13 mouse cellular contexts compared by ENCODE assay signal in the genomic region with DNA sequence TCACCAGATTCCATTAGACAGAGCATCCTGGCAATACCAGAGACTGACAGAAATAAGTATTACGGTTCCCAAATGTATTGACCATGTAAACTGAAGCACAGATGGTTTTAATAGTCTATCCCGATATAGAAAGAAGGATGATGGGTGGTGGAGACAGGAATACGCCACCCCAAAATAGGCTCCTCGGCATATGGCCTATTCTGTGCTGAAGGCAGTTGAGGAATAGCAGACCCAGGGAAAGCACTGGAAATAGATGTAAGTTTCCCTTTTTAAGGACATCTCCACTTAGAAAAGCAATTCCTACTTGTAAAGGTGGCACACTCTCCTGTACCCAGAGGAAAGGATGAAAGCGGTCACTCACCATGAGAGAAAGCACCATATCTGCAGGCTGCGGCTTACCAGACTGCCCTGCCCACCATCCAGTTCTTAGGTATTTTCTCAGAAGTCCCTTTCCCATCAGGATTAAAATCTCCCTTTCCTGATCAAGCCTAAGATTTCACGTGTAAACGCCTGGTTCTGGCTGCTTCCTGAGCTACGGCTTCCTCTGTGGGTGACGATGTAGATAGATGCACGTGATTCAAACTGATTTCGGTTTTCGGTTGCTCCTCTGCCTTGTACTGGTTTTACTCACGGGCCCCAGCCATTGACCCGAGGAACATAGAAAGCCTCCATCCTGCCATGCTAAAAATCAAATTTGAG. TPM values are rescaled to one million over a fixed set of nuclear protein-coding genes. Genes with fewer than 3 reads are reported as not detected.
DNase-seq lines count a peak whose midpoint lies in the region; ATAC-seq and TF ChIP-seq lines count a peak whose summit lies in the region.
"Had no signal": no experiment of that assay in that cellular context is flagged by ENCODE, and none has a peak within 500 bp of the region (broad histone marks: within the 10 kb centered on the region; RNA-seq: fewer than 3 reads in every experiment).

No protein-coding gene starts in this region.

- no peak overlapping the region for H3K9ac ChIP-seq in CH12.LX (ENCODE audit: insufficient read depth, low read depth)
- no peak overlapping the region for H3K9ac ChIP-seq in midbrain, embryonic 14.5 days (replicated peaks; ENCODE audit: low read length)
- H3K9ac ChIP-seq: hindbrain, embryonic 15.5 days; neural tube, embryonic 15.5 days had no signal

- in situ Hi-C loops in CH12.LX (cut with MboI; ENCODE audit: low pct_ligation_motif_present, low pct_unique_long_range_greater_than_20kb, low sequenced_read_pairs), result no loop called here

- no peak overlapping the region for H3K4me3 ChIP-seq in CH12.LX (replicated peaks in 1 of 3; ENCODE audit: low read depth in 2 of 3, low read length in 2 of 3, poor library complexity in 1 of 3)
- no peak overlapping the region for H3K4me3 ChIP-seq in cortical plate, adult 2 months (ENCODE audit: insufficient read depth, low read length)
- no peak overlapping the region for H3K4me3 ChIP-seq in midbrain, embryonic 14.5 days (replicated peaks; ENCODE audit: low read depth, low read length)
- H3K4me3 ChIP-seq: hindbrain, embryonic 15.5 days; neural tube, embryonic 15.5 days had no signal

- H3K27me3 ChIP-seq in CH12.LX (replicated peaks), result no peaks in the 10 kb centered on the region
- no peaks in the 10 kb centered on the region for H3K27me3 ChIP-seq in midbrain, embryonic 14.5 days (ENCODE audit: control insufficient read depth, insufficient read depth, low read length)
- H3K27me3 ChIP-seq: hindbrain, embryonic 15.5 days; neural tube, embryonic 15.5 days had no signal

- no peak for TF ChIP-seq RAD21 in CH12.LX (IDR thresholded peaks at IDR 0.05; ENCODE audit: low read depth, low read length)

- no peak for TF ChIP-seq CTCF in CH12.LX (conservative IDR thresholded peaks at IDR 0.05 in 1 of 2, IDR thresholded peaks at IDR 0.05 in 1 of 2; ENCODE audit: low read depth in 2 of 2, low read length in 2 of 2)
- TF ChIP-seq CTCF in cortical plate, adult 2 months (IDR thresholded peaks at IDR 0.05; ENCODE audit: extremely low read depth, insufficient read depth, low read length), result no peak

- H3K79me2 ChIP-seq in CH12.LX (replicated peaks; ENCODE audit: control insufficient read depth, extremely low read depth, insufficient read depth, poor library complexity, severe bottlenecking), result no peaks in the 10 kb centered on the region

- dilution Hi-C loops in CH12.LX (cut with MboI; ENCODE audit: extremely low pct_ligation_motif_present, extremely low pct_unique_long_range_greater_than_20kb, low sequenced_read_pairs), result no loop called here

- no peak overlapping the region for H3K27ac ChIP-seq in CH12.LX (ENCODE audit: insufficient read depth, low read depth)
- peak overlapping the region; percentile 39 for H3K27ac ChIP-seq in cortical plate, adult 2 months (ENCODE audit: insufficient read depth, low read length)
- H3K27ac ChIP-seq in midbrain, embryonic 14.5 days (replicated peaks; ENCODE audit: low read depth, low read length), result no peak overlapping the region
- H3K27ac ChIP-seq: hindbrain, embryonic 15.5 days; macrophage; neural tube, embryonic 15.5 days had no signal

- H3K36me3 ChIP-seq in CH12.LX (replicated peaks in 1 of 2; ENCODE audit: control insufficient read depth in 1 of 2, insufficient read depth in 1 of 2, low read length in 1 of 2), result no peaks in the 10 kb centered on the region
- H3K36me3 ChIP-seq in midbrain, embryonic 14.5 days (ENCODE audit: control insufficient read depth, insufficient read depth, low read length), result no peaks in the 10 kb centered on the region
- H3K36me3 ChIP-seq: hindbrain, embryonic 15.5 days; neural tube, embryonic 15.5 days had no signal

- no peaks in the 10 kb centered on the region for H3K4me1 ChIP-seq in CH12.LX (ENCODE audit: control insufficient read depth in 1 of 2, insufficient read depth in 2 of 2)
- peaks cover 12% of the 10 kb centered on the region for H3K4me1 ChIP-seq in cortical plate, adult 2 months (ENCODE audit: control insufficient read depth, insufficient read depth, low read length)
- H3K4me1 ChIP-seq in midbrain, embryonic 14.5 days (ENCODE audit: control insufficient read depth, insufficient read depth, low read length), result no peaks in the 10 kb centered on the region

- ATAC-seq in frontal cortex, adult (ENCODE audit: low TSS enrichment), result peak; percentile 89
- no peak for ATAC-seq in midbrain, embryonic 14.5 days (ENCODE audit: low FRiP score, low TSS enrichment)

- no peak for DNase-seq in frontal cortex, postnatal 10 days (ENCODE audit: low spot score in 2 of 2)
- DNase-seq in CH12.LX (ENCODE audit: extremely low read depth), result no peak
- DNase-seq in midbrain, embryonic 14.5 days, result peak; percentile 7
- no peak for DNase-seq in lung, postnatal 14 days
- no peak for DNase-seq in lung, postnatal 4 days
- DNase-seq: adrenal gland, adult 2 months; cerebellum, adult 2 months; thymus, postnatal 4 days had no signal

- no peak for TF ChIP-seq POLR2A in CH12.LX (IDR thresholded peaks at IDR 0.05; ENCODE audit: low read depth, low read length)
- TF ChIP-seq POLR2A in cortical plate, adult 2 months (IDR thresholded peaks at IDR 0.05; ENCODE audit: extremely low read depth, insufficient read depth, low read length), result no peak

- H3K9me3 ChIP-seq in CH12.LX (replicated peaks; ENCODE audit: low read length), result no peaks in the 10 kb centered on the region
- no peaks in the 10 kb centered on the region for H3K9me3 ChIP-seq in midbrain, embryonic 14.5 days (ENCODE audit: control insufficient read depth, low read length)
- H3K9me3 ChIP-seq: hindbrain, embryonic 15.5 days; neural tube, embryonic 15.5 days had no signal

- 49% methylated on average over 15 of the region's 15 CpGs for WGBS in midbrain, embryonic 14.5 days

- no peak for TF ChIP-seq EP300 in CH12.LX (IDR thresholded peaks at IDR 0.05; ENCODE audit: low read length)

- peak overlapping the region; percentile 50; the same call in 1 of the 2 replicates for H3K4me2 ChIP-seq in CH12.LX (ENCODE audit: insufficient read depth, low read depth, poor library complexity, severe bottlenecking)
- H3K4me2 ChIP-seq in midbrain, embryonic 14.5 days (ENCODE audit: low read length), result no peak overlapping the region
- H3K4me2 ChIP-seq: hindbrain, embryonic 15.5 days; neural tube, embryonic 15.5 days had no signal

TF ChIP-seq in CH12.LX, 34 proteins besides CTCF, POLR2A, EP300 and RAD21:
- TF ChIP-seq BHLHE40 (IDR thresholded peaks at IDR 0.05; ENCODE audit: low read depth, low read length), result peak; percentile 80
- no peak for TF ChIP-seq ZNF384 (IDR thresholded peaks at IDR 0.05; ENCODE audit: low read depth, low read length)

RNA-seq across cellular contexts. Expression of a gene that starts 53.3 kb away (rescaled TPM):
- total RNA-seq in CH12.LX (2012; rRNA removed) (24.0 and 24.7 TPM in 2 replicates), CH12.LX (2014; rRNA removed) (22.1 and 22.7 TPM in 2 replicates)
- polyA plus RNA-seq in CH12.LX (2012; ENCODE audit: insufficient read length, low read depth), result 34.5 and 39.1 TPM in 2 replicates
- polyA plus RNA-seq in cortical plate, adult 2 months (2012; rRNA removed), result 48.9 and 50.8 TPM in 2 replicates
- polyA plus RNA-seq in midbrain, embryonic 14.5 days (2014; fragmentation: Nextera tagmentation; extraction: Ambion mirVana), result 20.6 and 26.5 TPM in 2 replicates
